Mouse (Mus musculus) hindbrain, embryonic 16.5 days (tissue): ENCODE measurements around the gene Cd81. TPM values are rescaled to one million over a fixed set of nuclear protein-coding genes. Genes with fewer than 3 reads are reported as not detected.

Source experiments
- ATAC-seq: fragments of 200-750 bp; cut with Nextera tagmentation; 2 replicates; pipeline ENCODE4 v1.8.0; 2017; ENCODE audit warnings: moderate TSS enrichment, moderate library complexity
- H3K27ac ChIP-seq: fragments of 300-500 bp; sonication (generic); 2 replicates; pipeline ENCODE4 v1.5.1; 2014; ENCODE audit warnings: low read depth, mild to moderate bottlenecking, control low read depth, low read length, moderate library complexity
- H3K27me3 ChIP-seq: fragments of 300-500 bp; sonication (generic); replicated peaks from 2 replicates; pipeline ENCODE4 v1.6.1; 2014; ENCODE audit warnings: low read length; ENCODE audit not compliant: control insufficient read depth, insufficient read depth
- H3K36me3 ChIP-seq: fragments of 300-500 bp; sonication (generic); 2 replicates; pipeline ENCODE4 v1.6.1; 2014; ENCODE audit warnings: mild to moderate bottlenecking, low read length, moderate library complexity, mixed read lengths; ENCODE audit not compliant: control insufficient read depth, insufficient read depth
- H3K4me1 ChIP-seq: fragments of 300-500 bp; sonication (generic); 2 replicates; pipeline ENCODE4 v1.6.1; 2014; ENCODE audit warnings: low read depth, low read length; ENCODE audit not compliant: control insufficient read depth, insufficient read depth
- H3K4me2 ChIP-seq: fragments of 300-500 bp; sonication (generic); 2 replicates; pipeline ENCODE4 v1.6.1; 2014; ENCODE audit warnings: mild to moderate bottlenecking, low read length, control low read depth, moderate library complexity
- H3K4me3 ChIP-seq: fragments of 300-500 bp; sonication (generic); 2 replicates; pipeline ENCODE4 v1.5.1; 2014; ENCODE audit warnings: mild to moderate bottlenecking, low read length, control low read depth, moderate library complexity
- H3K9ac ChIP-seq: fragments of 300-500 bp; sonication (generic); 2 replicates; pipeline ENCODE4 v1.6.1; 2014; ENCODE audit warnings: low read depth, mild to moderate bottlenecking, control low read depth, low read length, moderate library complexity
- H3K9me3 ChIP-seq: fragments of 300-500 bp; sonication (generic); 2 replicates; pipeline ENCODE4 v1.6.1; 2014; ENCODE audit warnings: mild to moderate bottlenecking, low read length, moderate library complexity; ENCODE audit not compliant: control insufficient read depth
- WGBS: fragments of 180-500 bp; shearing (Covaris S2); extraction: QIAGEN DNeasy Blood & Tissue Kit; methylation state at CpG from one replicate; pipeline ENCODE4 v1.1.7; 2014; 5-methylcytosine and 5-hydroxymethylcytosine counted together
- polyA plus RNA-seq: library from polyadenylated mRNA; unstranded; fragments of >200 nt; fragmentation: Nextera tagmentation; extraction: Ambion mirVana; gene quantifications from 2 replicates; pipeline ENCODE4 v1.2.1, GENCODE M21; 2015

Gene Cd81
- polyA plus RNA-seq, 1 experiment from 2014 or later, result 585 TPM

GRCm38 (mm10) chr7:143109696-143110095 is 57.2 kb downstream of the Cd81 start:
- Histone ChIP-seq H3K27ac (no peak overlapping the region), H3K27me3 (peaks cover 32% of the 10 kb centered on the region), H3K36me3 (no peaks in the 10 kb centered on the region), H3K4me1 (peaks cover 8% of the 10 kb centered on the region; the same call in 1 of the 2 replicates), H3K9me3 (no peaks in the 10 kb centered on the region), H3K4me3 (no peak overlapping the region), H3K9ac (no peak overlapping the region), H3K4me2 (no peak overlapping the region)
- no peak for ATAC-seq
- WGBS, result 81% methylated on average over 3 of the region's 3 CpGs

GRCm38 (mm10) chr7:143110803-143111202 is 58.3 kb downstream of the Cd81 start:
- H3K4me2 ChIP-seq, result no peak overlapping the region
- no peak overlapping the region for H3K4me3 ChIP-seq
- no peaks in the 10 kb centered on the region for H3K9me3 ChIP-seq
- no peak overlapping the region for H3K9ac ChIP-seq
- H3K36me3 ChIP-seq, result no peaks in the 10 kb centered on the region
- H3K4me1 ChIP-seq, result peaks cover 8% of the 10 kb centered on the region; the same call in 1 of the 2 replicates
- 63% methylated on average over 1 of the region's 1 CpGs for WGBS
- no peak overlapping the region for H3K27ac ChIP-seq
- no peak for ATAC-seq
- peaks cover 31% of the 10 kb centered on the region for H3K27me3 ChIP-seq

- no peaks in the 10 kb centered on the region for H3K9me3 ChIP-seq
- no peak overlapping the region for H3K4me2 ChIP-seq
- no peak overlapping the region for H3K27ac ChIP-seq
- H3K4me1 ChIP-seq, result peaks cover 8% of the 10 kb centered on the region; the same call in 1 of the 2 replicates
- H3K4me3 ChIP-seq, result no peak overlapping the region
- ATAC-seq, result no peak
- peaks cover 22% of the 10 kb centered on the region for H3K27me3 ChIP-seq
- no peaks in the 10 kb centered on the region for H3K36me3 ChIP-seq
- WGBS, result 74% methylated on average over 4 of the region's 4 CpGs
- H3K9ac ChIP-seq, result no peak overlapping the region
Measured at GRCm38 (mm10) chr7:143111719-143112118, 59.2 kb downstream of the Cd81 start.

- no peak overlapping the region for H3K4me2 ChIP-seq
- H3K27ac ChIP-seq, result no peak overlapping the region
- no peak overlapping the region for H3K9ac ChIP-seq
- H3K4me3 ChIP-seq, result no peak overlapping the region
- peaks cover 15% of the 10 kb centered on the region for H3K27me3 ChIP-seq
- no peaks in the 10 kb centered on the region for H3K36me3 ChIP-seq
- H3K4me1 ChIP-seq, result peaks cover 2% of the 10 kb centered on the region; the same call in 1 of the 2 replicates
- WGBS, result 58% methylated on average over 1 of the region's 1 CpGs
- no peak for ATAC-seq
- no peaks in the 10 kb centered on the region for H3K9me3 ChIP-seq
Measured at GRCm38 (mm10) chr7:143112395-143112794, 59.9 kb downstream of the Cd81 start.

- Histone ChIP-seq H3K4me3 (no peak overlapping the region), H3K4me2 (no peak overlapping the region), H3K27me3 (no peaks in the 10 kb centered on the region), H3K27ac (no peak overlapping the region), H3K9ac (no peak overlapping the region), H3K9me3 (no peaks in the 10 kb centered on the region), H3K4me1 (no peaks in the 10 kb centered on the region), H3K36me3 (no peaks in the 10 kb centered on the region)
- ATAC-seq, result no peak
Measured at GRCm38 (mm10) chr7:143114773-143115172, 62.2 kb downstream of the Cd81 start.

GRCm38 (mm10) chr7:143116521-143116920 is 64.0 kb downstream of the Cd81 start:
- Histone ChIP-seq H3K27ac (no peak overlapping the region), H3K4me2 (no peak overlapping the region), H3K27me3 (no peaks in the 10 kb centered on the region), H3K9ac (no peak overlapping the region), H3K36me3 (no peaks in the 10 kb centered on the region), H3K4me3 (no peak overlapping the region), H3K9me3 (no peaks in the 10 kb centered on the region), H3K4me1 (no peaks in the 10 kb centered on the region)
- ATAC-seq, result no peak
- WGBS, result 82% methylated on average over 5 of the region's 5 CpGs

Other genes starting within 250 kb of the Cd81 start
- gene Th, start 121.6 kb upstream of the Cd81 start, polyA plus RNA-seq, result 9.2 and 10.4 TPM in 2 replicates
- 0.93 and 1.3 TPM in 2 replicates for gene Ascl2, start 83.5 kb upstream of the Cd81 start, polyA plus RNA-seq
- 0.28 and 0.41 TPM in 2 replicates for gene Tspan32, start 47.7 kb upstream of the Cd81 start, polyA plus RNA-seq
- 97.4 and 98.7 TPM in 2 replicates for gene Tssc4, start 16.5 kb downstream of the Cd81 start, polyA plus RNA-seq
- gene Trpm5, start 41.9 kb downstream of the Cd81 start, polyA plus RNA-seq, result 2.1 and 3.2 TPM in 2 replicates
- 1.3 and 2.2 TPM in 2 replicates for gene Kcnq1, start 53.6 kb downstream of the Cd81 start, polyA plus RNA-seq